Mouse (Mus musculus) ZHBTc4 (cell line): Measurements from ENCODE around the gene Hps4.
A peak's percentile ranks its signal among the peaks of the same experiment; 100 is the strongest.

Experiments
- DNase-seq: peaks from one replicate; pipeline ENCODE4 v3.0.0-alpha.2; 2011; ENCODE audit warnings: low read depth, low spot score

The Hps4 gene

DNA sequence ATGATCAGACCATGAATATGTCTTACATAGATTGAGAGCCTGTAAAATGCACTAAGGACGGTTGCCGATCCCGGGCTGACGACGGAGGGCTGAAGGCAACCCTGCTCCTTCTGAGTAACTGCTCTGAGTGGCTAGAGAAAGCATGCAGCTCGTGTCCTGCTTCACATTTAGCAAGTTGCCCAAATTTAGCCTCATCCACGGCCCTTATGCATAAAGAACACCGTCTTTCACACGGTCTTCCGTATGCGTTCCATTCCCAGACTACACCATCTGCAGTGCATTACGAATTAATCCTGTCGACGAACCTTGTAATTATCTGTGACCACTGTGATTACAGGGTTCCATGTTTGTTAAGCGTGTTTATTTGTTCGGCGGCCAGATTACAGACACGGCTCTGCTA lies 53.2 kb downstream of the Hps4 start:
- DNase-seq = no peak

GRCm38 (mm10) chr5:112399284-112399683 lies 56.4 kb downstream of the Hps4 start:
- no peak for DNase-seq

- no peak for DNase-seq
Measured at GRCm38 (mm10) chr5:112402437-112402836, 59.6 kb downstream of the Hps4 start.

GRCm38 (mm10) chr5:112406017-112406416 lies 63.1 kb downstream of the Hps4 start:
- no peak for DNase-seq

GRCm38 (mm10) chr5:112409274-112409673 lies 66.4 kb downstream of the Hps4 start:
- no peak for DNase-seq

DNA sequence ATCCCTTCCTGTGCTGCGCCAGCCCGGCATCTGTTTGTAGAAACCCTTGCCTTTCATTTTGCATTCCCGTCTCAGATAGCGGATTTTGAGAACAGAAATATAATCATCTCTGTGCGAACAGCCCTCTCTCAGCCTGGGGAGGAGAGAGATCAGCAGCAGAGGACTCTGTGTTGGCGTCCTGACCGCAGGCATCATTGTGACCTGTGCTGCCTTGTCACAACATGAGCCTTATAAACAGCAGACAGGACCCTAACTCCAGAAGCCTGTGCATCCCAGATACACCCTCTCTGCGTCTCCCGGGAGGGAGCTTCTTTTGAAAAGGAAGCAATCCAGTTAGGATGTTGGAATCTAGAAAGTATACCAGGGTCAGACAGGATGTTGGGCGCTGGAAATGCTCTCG lies 68.2 kb downstream of the Hps4 start:
- no peak for DNase-seq

GRCm38 (mm10) chr5:112411514-112412335 lies 68.8 kb downstream of the Hps4 start:
- peak; percentile 54 for DNase-seq

GRCm38 (mm10) chr5:112412781-112413180 lies 69.9 kb downstream of the Hps4 start:
- peak; percentile 70 for DNase-seq

DNA sequence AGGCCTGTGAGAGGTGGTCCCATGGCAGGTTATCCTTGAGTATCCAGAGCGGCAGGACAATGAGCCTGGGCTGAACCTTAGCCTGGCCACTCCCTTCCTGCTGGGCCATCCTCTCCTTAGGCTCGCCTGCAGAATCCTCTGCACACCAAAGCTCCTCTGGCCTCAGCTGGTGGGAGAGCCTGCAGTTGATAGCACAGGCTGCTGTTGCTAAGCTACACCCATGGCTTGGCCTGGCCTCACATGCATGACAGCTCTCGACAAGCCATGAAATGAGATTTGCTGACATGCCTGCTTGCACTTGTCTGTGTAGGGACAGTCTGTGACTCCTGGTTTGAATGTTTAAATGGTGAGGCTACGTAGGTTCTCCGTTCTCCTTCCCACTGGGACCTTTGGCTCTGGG lies 73.8 kb downstream of the Hps4 start:
- no peak for DNase-seq

- DNase-seq = no peak
Measured at GRCm38 (mm10) chr5:112418023-112418422, 75.1 kb downstream of the Hps4 start.

DNA sequence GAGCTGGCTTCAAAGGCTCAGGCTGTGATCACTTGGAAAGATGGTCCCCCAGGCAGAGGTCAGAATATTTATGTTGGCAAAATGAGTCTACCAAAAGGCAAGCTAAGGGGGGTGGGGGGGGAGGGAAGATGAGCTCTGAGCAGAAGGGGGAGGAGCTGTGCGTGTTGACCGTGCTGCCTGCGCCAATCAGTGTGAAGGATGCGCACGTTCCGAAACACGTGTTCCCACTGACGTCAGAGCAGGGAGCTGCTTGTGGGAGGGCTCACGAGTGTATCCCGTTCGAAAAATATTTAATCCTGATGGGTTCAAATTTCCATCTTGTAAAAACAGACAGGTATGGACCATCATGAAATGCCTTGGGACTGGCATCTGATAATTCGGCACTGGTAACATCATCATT lies 76.7 kb downstream of the Hps4 start:
- peak; percentile 60 for DNase-seq

- DNase-seq = no peak
Measured at GRCm38 (mm10) chr5:112426635-112427034, 83.8 kb downstream of the Hps4 start.

- DNase-seq = peak; percentile 79
Measured at GRCm38 (mm10) chr5:112427283-112427682, 84.4 kb downstream of the Hps4 start.
